Mouse (Mus musculus): ENCODE results near the gene Gm47995.

- TF ChIP-seq POLR2A (IDR thresholded peaks at IDR 0.05; ENCODE audit: borderline replicate concordance, extremely low read depth, low read depth, low read length) (no peak), CTCF (IDR thresholded peaks at IDR 0.05; ENCODE audit: insufficient read depth, low read length) (no peak)
These were observed 39.3 kb upstream of the Gm47995 start for GRCm38 (mm10) chr1:151158857-151159510.
